Mouse (Mus musculus): ENCODE measurements at regions not wholly inside any gene's neighbourhood (a gene's known extent, or its start where the extent isn't known, plus 50 kb on each side); places are given as distances from the start of the nearest gene placed in this dataset.
A peak's percentile ranks its signal among the peaks of the same experiment; 100 is the strongest.

GRCm38 (mm10) chr2:105454353-105454752 is 55.2 kb upstream of the Rcn1 start:
- DNase-seq (ENCODE audit: extremely low spot score in 1 of 2, low spot score in 2 of 2): no peak
- intact Hi-C loops (cut with DNase I): no loop called here
- Histone ChIP-seq H3K27ac (no peak overlapping the region), H3K4me3 (no peak overlapping the region)
- no peak for TF ChIP-seq CTCF (IDR thresholded peaks at IDR 0.05)

- no peak for DNase-seq (ENCODE audit: extremely low spot score in 1 of 2, low spot score in 2 of 2)
- intact Hi-C loops (cut with DNase I): no loop called here
- TF ChIP-seq CTCF (IDR thresholded peaks at IDR 0.05): no peak
- no peak overlapping the region for H3K4me3 ChIP-seq
- no peak overlapping the region for H3K27ac ChIP-seq
These were observed 55.7 kb upstream of the Rcn1 start for GRCm38 (mm10) chr2:105454836-105455235.

- intact Hi-C loops (cut with DNase I): no loop called here
- no peak overlapping the region for H3K27ac ChIP-seq
These were observed 59.5 kb upstream of the Rcn1 start for GRCm38 (mm10) chr2:105458643-105459042.

GRCm38 (mm10) chr2:105459512-105459911 is 60.4 kb upstream of the Rcn1 start:
- no peak overlapping the region for H3K4me3 ChIP-seq
- intact Hi-C loops (cut with DNase I): no loop called here
- no peak for DNase-seq (ENCODE audit: extremely low spot score in 1 of 2, low spot score in 2 of 2)
- TF ChIP-seq CTCF (IDR thresholded peaks at IDR 0.05): no peak
- H3K27ac ChIP-seq: no peak overlapping the region

More at GRCm38 (mm10) chr2:105458643-105459042, 59.5 kb upstream of the Rcn1 start:
- H3K4me3 ChIP-seq: no peak overlapping the region
- DNase-seq (ENCODE audit: extremely low spot score in 1 of 2, low spot score in 2 of 2): no peak
- no peak for TF ChIP-seq CTCF (IDR thresholded peaks at IDR 0.05)

- DNase-seq (ENCODE audit: extremely low spot score in 1 of 2, low spot score in 2 of 2): no peak
- no peak overlapping the region for H3K4me3 ChIP-seq
- intact Hi-C loops (cut with DNase I): loop anchor here (5.0 kb wide), 1 partner anchor 617 kb away; no protein-coding TSS in a partner anchor
- no peak overlapping the region for H3K27ac ChIP-seq
- no peak for TF ChIP-seq CTCF (IDR thresholded peaks at IDR 0.05)
These were observed 66.5 kb upstream of the Rcn1 start for GRCm38 (mm10) chr2:105465630-105466029.

- DNase-seq (ENCODE audit: extremely low spot score in 1 of 2, low spot score in 2 of 2): peak; percentile 39 to 46
- peak; percentile 73 for TF ChIP-seq CTCF (IDR thresholded peaks at IDR 0.05)
- intact Hi-C loops (cut with DNase I): loop anchor here (5.0 kb wide), 1 partner anchor 613 kb away; no protein-coding TSS in a partner anchor
- no peak overlapping the region for H3K27ac ChIP-seq
- no peak overlapping the region for H3K4me3 ChIP-seq
These were observed 69.8 kb upstream of the Rcn1 start for GRCm38 (mm10) chr2:105468930-105469329.

GRCm38 (mm10) chr2:105476028-105476677 is 77.0 kb upstream of the Rcn1 start:
- Histone ChIP-seq H3K4me3 (no peak overlapping the region), H3K27ac (no peak overlapping the region)
- DNase-seq (ENCODE audit: extremely low spot score in 1 of 2, low spot score in 2 of 2): no peak
- TF ChIP-seq CTCF (IDR thresholded peaks at IDR 0.05): no peak
- intact Hi-C loops (cut with DNase I): no loop called here

GRCm38 (mm10) chr2:105481990-105482592 is 83.0 kb upstream of the Rcn1 start:
- Histone ChIP-seq H3K27ac (no peak overlapping the region), H3K4me3 (no peak overlapping the region)
- intact Hi-C loops (cut with DNase I): no loop called here
- TF ChIP-seq CTCF (IDR thresholded peaks at IDR 0.05): no peak
- DNase-seq (ENCODE audit: extremely low spot score in 1 of 2, low spot score in 2 of 2): no peak

- no peak overlapping the region for H3K27ac ChIP-seq
- no peak overlapping the region for H3K4me3 ChIP-seq
- no peak for DNase-seq (ENCODE audit: extremely low spot score in 1 of 2, low spot score in 2 of 2)
- no peak for TF ChIP-seq CTCF (IDR thresholded peaks at IDR 0.05)
- intact Hi-C loops (cut with DNase I): no loop called here
These were observed 85.4 kb upstream of the Rcn1 start for GRCm38 (mm10) chr2:105484496-105484895.

GRCm38 (mm10) chr2:105485286-105485685 is 86.2 kb upstream of the Rcn1 start:
- TF ChIP-seq CTCF (IDR thresholded peaks at IDR 0.05): no peak
- Histone ChIP-seq H3K27ac (no peak overlapping the region), H3K4me3 (no peak overlapping the region)
- no peak for DNase-seq (ENCODE audit: extremely low spot score in 1 of 2, low spot score in 2 of 2)
- intact Hi-C loops (cut with DNase I): no loop called here

GRCm38 (mm10) chr2:105495796-105496195 is 96.7 kb upstream of the Rcn1 start:
- H3K4me3 ChIP-seq: no peak overlapping the region
- intact Hi-C loops (cut with DNase I): no loop called here
- no peak for DNase-seq (ENCODE audit: extremely low spot score in 1 of 2, low spot score in 2 of 2)
- no peak for TF ChIP-seq CTCF (IDR thresholded peaks at IDR 0.05)
- no peak overlapping the region for H3K27ac ChIP-seq

GRCm38 (mm10) chr2:105504197-105504596 is 105.1 kb upstream of the Rcn1 start:
- intact Hi-C loops (cut with DNase I): no loop called here
- DNase-seq (ENCODE audit: extremely low spot score in 1 of 2, low spot score in 2 of 2): no peak
- no peak for TF ChIP-seq CTCF (IDR thresholded peaks at IDR 0.05)
- Histone ChIP-seq H3K27ac (no peak overlapping the region), H3K4me3 (no peak overlapping the region)

GRCm38 (mm10) chr2:105505554-105505953 is 106.4 kb upstream of the Rcn1 start:
- DNase-seq (ENCODE audit: extremely low spot score in 1 of 2, low spot score in 2 of 2): no peak
- H3K27ac ChIP-seq: no peak overlapping the region
- no peak for TF ChIP-seq CTCF (IDR thresholded peaks at IDR 0.05)
- intact Hi-C loops (cut with DNase I): no loop called here
- H3K4me3 ChIP-seq: no peak overlapping the region

Data from left cerebral cortex, adult 2 months (tissue).